Mouse (Mus musculus) left cerebral cortex, postnatal 14 days (tissue): ENCODE results near the gene Kif12. TPM values are rescaled to one million over a fixed set of nuclear protein-coding genes. Genes with fewer than 3 reads are reported as not detected.

ENCODE experiments used
- DNase-seq, 2 experiments: peaks; one replicate each; pipeline ENCODE4 v3.0.0; 2021 to 2022; ENCODE audit warnings: low spot score in 2 of 2, mixed read lengths in 1 of 2
- intact Hi-C: fragments of 180-260 bp; cut with DNase I; formaldehyde crosslinking; loops from one replicate; pipeline ENCODE4 v1.15.1; 2025
- total RNA-seq, 2 experiments: library from RNA; stranded (reverse); gene quantifications; 2 replicates each; pipeline ENCODE4 v1.2.3; 2021

Gene Kif12
- total RNA-seq, 2 experiments from 2014 or later, result not detected

GRCm38 (mm10) chr4:63166323-63166722 is 5.6 kb downstream of the Kif12 start:
- intact Hi-C loops, result no loop called here
- no peak for DNase-seq

DNA sequence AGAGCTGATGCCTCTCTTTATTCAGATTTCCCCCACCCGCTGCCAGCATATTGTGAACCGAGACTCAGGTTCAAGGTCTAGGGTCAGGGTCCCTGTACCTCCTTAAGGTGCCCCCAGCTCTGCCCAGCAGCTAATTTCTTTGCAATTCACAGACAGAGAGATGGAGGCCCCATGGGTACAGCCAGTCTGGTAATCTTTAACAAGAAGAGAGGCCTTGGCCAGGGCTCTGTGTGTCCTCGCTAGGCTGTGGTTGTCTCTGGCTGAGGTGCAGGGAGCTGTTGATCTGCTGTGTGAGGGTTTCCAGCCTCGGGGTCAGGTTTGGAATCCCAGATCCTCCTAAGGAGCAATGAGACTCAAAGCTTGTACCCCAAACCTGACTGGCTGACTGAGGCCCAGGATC is 6.3 kb downstream of the Kif12 start:
- intact Hi-C loops, result no loop called here
- DNase-seq, result no peak

DNA sequence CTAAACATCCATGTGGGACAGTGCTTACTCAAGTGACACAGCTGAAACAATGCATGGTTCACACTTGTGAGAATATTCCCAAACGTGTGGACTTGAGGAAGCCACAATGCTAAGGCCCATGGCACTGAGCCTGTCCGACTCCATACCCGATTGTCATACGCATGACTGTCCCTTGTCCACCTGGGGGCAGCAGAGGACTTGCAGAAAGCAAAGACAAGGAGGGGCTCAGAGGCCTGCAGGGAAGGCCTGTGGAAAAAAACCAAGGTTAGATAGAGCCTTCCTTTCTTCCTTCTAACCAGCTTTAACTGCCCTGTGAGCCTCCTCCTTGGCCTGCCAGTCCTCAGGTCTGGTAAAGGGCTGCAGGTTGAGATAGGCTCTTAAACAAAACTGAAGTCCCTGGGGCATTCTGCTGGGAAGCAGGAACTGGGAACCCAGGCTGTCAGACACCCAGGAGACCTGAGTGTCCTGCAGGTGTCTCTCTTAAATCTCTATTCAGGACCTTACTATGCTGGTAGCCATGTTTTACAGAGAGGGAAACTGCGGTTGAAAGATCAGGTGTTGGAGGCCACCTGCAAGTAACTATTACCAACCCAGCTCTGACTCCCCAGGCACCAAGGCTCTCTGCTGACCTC is 12.9 kb downstream of the Kif12 start:
- intact Hi-C loops, result loop anchor here (2.0 to 5.0 kb wide), 2 partner anchors 158 to 246 kb away; no protein-coding TSS in a partner anchor
- DNase-seq, result peak; percentile 86 to 87

- intact Hi-C loops, result loop anchor here (2.0 to 5.0 kb wide), 2 partner anchors 159 to 247 kb away; no protein-coding TSS in a partner anchor
- no peak for DNase-seq
Measured at GRCm38 (mm10) chr4:63158192-63158591, 13.7 kb downstream of the Kif12 start.

GRCm38 (mm10) chr4:63156726-63157634 is 15.0 kb downstream of the Kif12 start:
- no peak for DNase-seq
- intact Hi-C loops, result loop anchor here (5.0 kb wide), 1 partner anchor 160 kb away; no protein-coding TSS in a partner anchor

- DNase-seq, result no peak
- intact Hi-C loops, result loop anchor here (5.0 kb wide), 1 partner anchor 162 kb away; no protein-coding TSS in a partner anchor
Measured at GRCm38 (mm10) chr4:63155596-63155995, 16.3 kb downstream of the Kif12 start.

DNA sequence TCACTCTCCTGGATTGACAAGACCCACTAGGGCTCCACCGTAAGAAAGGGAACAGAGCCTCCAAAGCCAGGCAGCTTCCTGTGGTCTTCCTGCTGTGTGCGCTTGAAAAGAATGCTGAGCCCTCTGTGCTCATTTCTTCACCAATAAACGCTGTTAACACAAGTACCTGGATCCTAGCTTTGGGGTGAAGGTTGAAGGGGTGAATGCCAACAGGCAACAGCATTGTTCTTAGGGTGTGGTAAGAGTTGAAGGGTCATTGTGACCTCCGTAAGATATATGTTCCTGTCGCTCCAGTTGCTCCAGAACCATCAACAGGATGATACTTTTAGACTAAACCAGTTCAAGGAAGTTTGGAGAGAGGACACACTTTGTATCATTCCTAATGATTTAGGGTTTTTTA is 17.2 kb downstream of the Kif12 start, which contains the start of gene Ambp:
Gene Ambp, minus strand, starts transcription at position 101 of the 400 bp plus-strand sequence.
- intact Hi-C loops, result loop anchor here (5.0 kb wide), 1 partner anchor 163 kb away; no protein-coding TSS in a partner anchor
- no peak for DNase-seq

DNA sequence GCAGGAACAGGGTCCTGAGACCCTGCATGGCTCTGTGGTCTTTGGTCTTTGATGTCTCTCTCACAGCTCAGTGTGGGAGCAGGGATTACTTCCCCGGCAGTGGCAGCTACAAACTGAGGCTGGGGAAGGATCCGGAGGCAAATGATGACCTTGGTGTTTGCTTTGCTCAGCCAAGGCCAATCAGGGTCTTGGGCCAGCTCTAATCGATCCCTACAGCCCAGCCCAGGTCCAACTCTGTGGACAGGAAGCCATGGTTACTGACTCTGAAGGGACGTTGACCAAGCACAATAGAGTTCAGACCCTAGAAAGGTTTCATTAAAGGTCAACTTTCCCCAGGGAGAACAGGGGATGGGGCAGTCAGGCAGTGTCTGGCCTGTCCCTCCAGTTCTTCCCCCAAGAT is 17.9 kb downstream of the Kif12 start:
- intact Hi-C loops, result no loop called here
- no peak for DNase-seq

DNA sequence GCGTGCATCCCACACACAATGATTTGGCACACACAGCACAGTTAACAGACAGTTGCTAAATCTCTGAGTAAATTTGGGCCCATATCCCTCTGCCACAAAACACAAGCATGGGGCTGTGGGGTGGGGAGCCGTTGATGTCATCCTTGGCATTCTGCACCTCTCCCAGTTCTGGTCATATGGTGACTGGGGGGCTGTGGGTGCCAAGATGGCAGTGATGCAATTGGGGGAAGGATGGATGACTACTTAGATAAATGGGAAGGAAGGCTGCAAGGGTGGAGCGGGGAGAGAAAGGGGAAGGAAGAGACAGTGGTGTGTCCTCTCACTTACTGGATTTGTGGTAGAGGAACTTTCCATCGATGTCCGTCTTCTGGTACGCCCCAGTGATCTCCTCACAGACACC is 20.8 kb downstream of the Kif12 start:
- no peak for DNase-seq
- intact Hi-C loops, result no loop called here

GRCm38 (mm10) chr4:63147268-63147667 is 24.7 kb downstream of the Kif12 start:
- DNase-seq, result no peak
- intact Hi-C loops, result no loop called here

- intact Hi-C loops, result no loop called here
- DNase-seq, result no peak
Measured at GRCm38 (mm10) chr4:63129891-63130624, 41.9 kb downstream of the Kif12 start.

GRCm38 (mm10) chr4:63124861-63125466 is 47.0 kb downstream of the Kif12 start:
- peak in 1 of 2 experiments; percentile 22 for DNase-seq
- intact Hi-C loops, result loop anchor here (5.0 kb wide), 1 partner anchor 428 kb away; no protein-coding TSS in a partner anchor

- intact Hi-C loops, result loop anchor here (1.0 to 10.0 kb wide), 4 partner anchors 154 to 339 kb away; partner anchors contain the start of gene Zfp618
- DNase-seq, result peak; percentile 82 to 89
Measured at GRCm38 (mm10) chr4:63118639-63119437, 53.1 kb downstream of the Kif12 start.

Other genes starting within 250 kb of the Kif12 start
- 1 to 10 TPM; 6.2 to 6.3 TPM for gene Zfp618, start 206.6 kb downstream of the Kif12 start, total RNA-seq
- gene Ambp, start 17.3 kb downstream of the Kif12 start, total RNA-seq, result not detected
- gene Col27a1, start 41.9 kb upstream of the Kif12 start, total RNA-seq, result 1 to 10 TPM; 3.1 to 3.4 TPM
- gene Orm1, start 172.4 kb upstream of the Kif12 start, total RNA-seq, result not detected
- not detected for gene Orm3, start 184.0 kb upstream of the Kif12 start, total RNA-seq
- gene Orm2, start 190.3 kb upstream of the Kif12 start, total RNA-seq, result not detected
- gene Akna, start 231.2 kb upstream of the Kif12 start, total RNA-seq, result 1 to 10 TPM; 3.9 to 4.0 TPM